Mouse (Mus musculus) intestine, embryonic 14.5 days (tissue): ENCODE results near the gene Prnp. TPM values are rescaled to one million over a fixed set of nuclear protein-coding genes. Genes with fewer than 3 reads are reported as not detected.

Experiments
- ATAC-seq: fragments of 200-750 bp; cut with Nextera tagmentation; replicated peaks from 2 replicates; pipeline ENCODE4 v1.8.0; 2017; ENCODE audit warnings: low read depth, moderate number of reproducible peaks, moderate TSS enrichment, moderate library complexity; ENCODE audit not compliant: low FRiP score, low TSS enrichment
- DNase-seq: peaks from one replicate; pipeline ENCODE4 v3.0.0-alpha.2; 2018; ENCODE audit warnings: low spot score
- H3K27ac ChIP-seq: fragments of 300-500 bp; sonication (generic); 2 replicates; pipeline ENCODE4 v1.5.1; 2014; ENCODE audit warnings: low read depth, mild to moderate bottlenecking, control low read depth
- H3K27me3 ChIP-seq: fragments of 300-500 bp; sonication (generic); replicated peaks from 2 replicates; pipeline ENCODE4 v1.6.1; 2014; ENCODE audit warnings: low read length, control low read depth; ENCODE audit not compliant: control insufficient read depth, insufficient read depth
- H3K36me3 ChIP-seq: fragments of 300-500 bp; sonication (generic); 2 replicates; pipeline ENCODE4 v1.6.1; 2014; ENCODE audit warnings: low read length, control low read depth; ENCODE audit not compliant: control insufficient read depth, insufficient read depth
- H3K4me1 ChIP-seq: fragments of 300-500 bp; sonication (generic); replicated peaks from 2 replicates; pipeline ENCODE4 v1.6.1; 2014; ENCODE audit warnings: low read length, control low read depth, mixed read lengths; ENCODE audit not compliant: control insufficient read depth, insufficient read depth
- H3K4me2 ChIP-seq: fragments of 300-500 bp; sonication (generic); 2 replicates; pipeline ENCODE4 v1.6.1; 2014; ENCODE audit warnings: low read length
- H3K4me3 ChIP-seq: fragments of 300-500 bp; sonication (generic); 2 replicates; pipeline ENCODE4 v1.5.1; 2014; ENCODE audit warnings: low read depth, low read length, control low read depth, mixed read lengths
- H3K9ac ChIP-seq: fragments of 300-500 bp; sonication (generic); 2 replicates; pipeline ENCODE4 v1.6.1; 2014; ENCODE audit warnings: mild to moderate bottlenecking, low read length
- H3K9me3 ChIP-seq: fragments of 300-500 bp; sonication (generic); 2 replicates; pipeline ENCODE4 v1.6.1; 2016; ENCODE audit warnings: low read length, control low read depth; ENCODE audit not compliant: control insufficient read depth
- WGBS: fragments of 180-500 bp; shearing (Covaris S2); extraction: QIAGEN DNeasy Blood & Tissue Kit; methylation state at CpG from one replicate; pipeline ENCODE4 v1.1.7; 2014; 5-methylcytosine and 5-hydroxymethylcytosine counted together
- polyA plus RNA-seq: library from polyadenylated mRNA; unstranded; fragments of >200 nt; fragmentation: Nextera tagmentation; extraction: Ambion mirVana; gene quantifications from 2 replicates; pipeline ENCODE4 v1.2.1, GENCODE M21; 2014

Gene Prnp
- polyA plus RNA-seq, 1 experiment from 2014 or later: 41.3 TPM

- no peak for DNase-seq
- Histone ChIP-seq H3K27ac (peak overlapping the region; percentile 82), H3K4me1 (peaks cover 7% of the 10 kb centered on the region; the same call in 1 of the 2 replicates), H3K27me3 (no peaks in the 10 kb centered on the region), H3K4me2 (no peak overlapping the region), H3K9me3 (no peaks in the 10 kb centered on the region), H3K4me3 (no peak overlapping the region), H3K9ac (no peak overlapping the region), H3K36me3 (no peaks in the 10 kb centered on the region)
- peak; percentile 82 for ATAC-seq
- 8% methylated on average over 3 of the region's 3 CpGs for WGBS
Measured at GRCm38 (mm10) chr2:131902423-131902822, 7.3 kb upstream of the Prnp start.

GRCm38 (mm10) chr2:131902867-131903266, 6.9 kb upstream of the Prnp start:
- peak overlapping the region; percentile 82 for H3K27ac ChIP-seq

GRCm38 (mm10) chr2:131905025-131905424, 4.7 kb upstream of the Prnp start:
- H3K4me2 ChIP-seq: no peak overlapping the region
- WGBS: 33% methylated on average over 5 of the region's 5 CpGs
- H3K27ac ChIP-seq: no peak overlapping the region
- H3K27me3 ChIP-seq: no peaks in the 10 kb centered on the region
- no peaks in the 10 kb centered on the region for H3K9me3 ChIP-seq
- H3K9ac ChIP-seq: no peak overlapping the region
- H3K36me3 ChIP-seq: no peaks in the 10 kb centered on the region
- H3K4me1 ChIP-seq: peaks cover 11% of the 10 kb centered on the region; the same call in 1 of the 2 replicates
- DNase-seq (no peak), ATAC-seq (no peak)
- no peak overlapping the region for H3K4me3 ChIP-seq

More at GRCm38 (mm10) chr2:131902867-131903266, 6.9 kb upstream of the Prnp start:
- H3K9me3 ChIP-seq: no peaks in the 10 kb centered on the region
- DNase-seq (peak; percentile 79), ATAC-seq (peak; percentile 94)
- H3K27me3 ChIP-seq: no peaks in the 10 kb centered on the region
- no peaks in the 10 kb centered on the region for H3K36me3 ChIP-seq
- peaks cover 7% of the 10 kb centered on the region; the same call in 1 of the 2 replicates for H3K4me1 ChIP-seq
- no peak overlapping the region for H3K4me3 ChIP-seq
- WGBS: 12% methylated on average over 8 of the region's 8 CpGs
- no peak overlapping the region for H3K9ac ChIP-seq
- peak overlapping the region; percentile 9; the same call in 1 of the 2 replicates for H3K4me2 ChIP-seq

- H3K4me1 ChIP-seq: peaks cover 11% of the 10 kb centered on the region; the same call in 1 of the 2 replicates
- no peak for DNase-seq
- H3K9me3 ChIP-seq: no peaks in the 10 kb centered on the region
- WGBS: 66% methylated on average over 6 of the region's 6 CpGs
- no peaks in the 10 kb centered on the region for H3K36me3 ChIP-seq
- no peak overlapping the region for H3K27ac ChIP-seq
- no peaks in the 10 kb centered on the region for H3K27me3 ChIP-seq
- ATAC-seq: no peak
- no peak overlapping the region for H3K4me2 ChIP-seq
- no peak overlapping the region for H3K9ac ChIP-seq
- no peak overlapping the region for H3K4me3 ChIP-seq
Measured at GRCm38 (mm10) chr2:131905776-131906175, 4.0 kb upstream of the Prnp start.

GRCm38 (mm10) chr2:131906266-131906665, 3.5 kb upstream of the Prnp start:
- Histone ChIP-seq H3K27ac (no peak overlapping the region), H3K27me3 (no peaks in the 10 kb centered on the region), H3K4me2 (no peak overlapping the region), H3K4me3 (no peak overlapping the region), H3K4me1 (peaks cover 12% of the 10 kb centered on the region), H3K36me3 (no peaks in the 10 kb centered on the region), H3K9me3 (no peaks in the 10 kb centered on the region), H3K9ac (no peak overlapping the region)
- DNase-seq (no peak), ATAC-seq (no peak)
- WGBS: 87% methylated on average over 3 of the region's 3 CpGs

GRCm38 (mm10) chr2:131906846-131907245, 2.9 kb upstream of the Prnp start:
- 71% methylated on average over 1 of the region's 1 CpGs for WGBS
- Histone ChIP-seq H3K9me3 (no peaks in the 10 kb centered on the region), H3K4me2 (no peak overlapping the region), H3K4me1 (peaks cover 15% of the 10 kb centered on the region), H3K27me3 (no peaks in the 10 kb centered on the region), H3K27ac (no peak overlapping the region), H3K9ac (no peak overlapping the region), H3K36me3 (no peaks in the 10 kb centered on the region), H3K4me3 (no peak overlapping the region)
- DNase-seq (no peak), ATAC-seq (no peak)

GRCm38 (mm10) chr2:131907311-131907710, 2.4 kb upstream of the Prnp start:
- Histone ChIP-seq H3K4me2 (no peak overlapping the region), H3K9me3 (no peaks in the 10 kb centered on the region), H3K4me3 (no peak overlapping the region), H3K36me3 (no peaks in the 10 kb centered on the region), H3K4me1 (peaks cover 15% of the 10 kb centered on the region), H3K27ac (no peak overlapping the region), H3K27me3 (no peaks in the 10 kb centered on the region), H3K9ac (no peak overlapping the region)
- DNase-seq (no peak), ATAC-seq (no peak)
- WGBS: 81% methylated on average over 5 of the region's 5 CpGs

- ATAC-seq: no peak; the same call in 1 of the 2 replicates
- Histone ChIP-seq H3K27ac (no peak overlapping the region), H3K4me3 (no peak overlapping the region), H3K9ac (no peak overlapping the region), H3K4me2 (no peak overlapping the region), H3K36me3 (no peaks in the 10 kb centered on the region), H3K9me3 (no peaks in the 10 kb centered on the region), H3K4me1 (peaks cover 8% of the 10 kb centered on the region), H3K27me3 (no peaks in the 10 kb centered on the region)
- DNase-seq: no peak
- 76% methylated on average over 7 of the region's 7 CpGs for WGBS
Measured at GRCm38 (mm10) chr2:131908351-131908861, 1.3 kb upstream of the Prnp start.

- H3K9me3 ChIP-seq: no peaks in the 10 kb centered on the region
- WGBS: 65% methylated on average over 1 of the region's 1 CpGs
- no peaks in the 10 kb centered on the region for H3K36me3 ChIP-seq
- peaks cover 8% of the 10 kb centered on the region for H3K4me1 ChIP-seq
- H3K4me3 ChIP-seq: no peak overlapping the region
- H3K9ac ChIP-seq: no peak overlapping the region
- H3K4me2 ChIP-seq: no peak overlapping the region
- no peak overlapping the region for H3K27ac ChIP-seq
- no peaks in the 10 kb centered on the region for H3K27me3 ChIP-seq
- DNase-seq: no peak
- no peak; the same call in 1 of the 2 replicates for ATAC-seq
Measured at GRCm38 (mm10) chr2:131908906-131909305, 822 bp upstream of the Prnp start.
